Mouse (Mus musculus) liver, postnatal 0 days (tissue): ENCODE results near the gene Draxin.

Source experiments
- CTCF ChIP-seq: sonication (generic); IDR thresholded peaks from 2 replicates; pipeline ENCODE4 v1.5.1; 2016; ENCODE audit warnings: antibody characterized with exemption, low read depth
- EP300 ChIP-seq: IDR thresholded peaks from 2 replicates; pipeline ENCODE4 v1.6.1; 2016; ENCODE audit warnings: antibody characterized with exemption, low read depth, mild to moderate bottlenecking

DNA sequence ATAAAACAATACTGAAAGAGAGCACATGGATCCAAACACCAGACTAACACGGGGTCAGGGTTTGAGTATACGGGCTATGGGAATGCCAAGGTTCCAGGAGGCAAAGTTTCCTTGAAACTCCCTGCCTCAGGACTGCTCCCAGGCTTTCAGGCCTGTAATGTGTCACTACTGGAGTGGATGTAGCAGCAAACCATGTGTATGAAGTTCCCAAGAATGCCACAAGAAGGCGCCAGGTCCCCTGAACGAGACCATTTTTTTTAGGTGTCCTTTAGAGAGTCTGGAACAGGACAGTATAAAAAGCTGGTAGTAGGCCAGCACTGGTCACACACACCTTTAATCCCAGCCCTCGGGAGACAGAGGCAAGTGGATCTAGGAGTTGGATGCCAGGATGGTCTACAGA lies 36.3 kb downstream of the Draxin start:
- TF ChIP-seq CTCF: peak; percentile 24
- TF ChIP-seq EP300: no peak
